Mouse (Mus musculus): ENCODE measurements around the gene Por. TPM values are rescaled to one million over a fixed set of nuclear protein-coding genes. Genes with fewer than 3 reads are reported as not detected.

The Por gene
- total and polyA plus RNA-seq, 3 experiments, result 40.3 to 64.4 TPM; not detected in 1

DNA sequence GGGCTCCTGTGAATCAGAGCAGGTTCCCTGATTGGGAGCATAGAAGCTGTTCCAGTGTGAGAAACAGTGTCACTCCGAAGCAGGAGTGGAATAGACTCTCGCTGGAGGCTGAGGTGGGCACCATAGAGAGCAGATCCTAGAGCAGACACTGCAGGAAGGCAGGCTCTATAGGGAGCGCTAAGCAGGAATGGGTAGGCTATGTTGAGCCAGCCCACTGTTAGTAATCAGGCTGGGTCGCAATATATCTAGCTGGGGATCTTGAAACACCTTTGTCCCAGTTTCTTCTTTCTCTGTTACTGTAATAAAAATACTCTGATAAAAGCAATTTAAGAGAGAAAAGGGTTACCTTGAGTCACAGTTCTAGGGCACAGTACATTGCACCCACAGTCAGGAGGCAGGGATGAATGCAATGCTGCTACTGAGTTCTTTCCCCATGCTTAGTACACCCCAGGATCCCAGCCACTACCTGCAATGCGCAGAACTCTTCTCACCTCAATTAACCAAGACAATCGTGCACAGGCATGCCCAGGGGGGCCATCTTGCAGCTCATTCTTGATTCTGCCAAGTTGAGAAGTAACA lies 11.2 kb downstream of the Por start:
- Histone ChIP-seq H3K27me3 (ENCODE audit: control insufficient read depth in 1 of 2, insufficient read depth in 2 of 2, low read length in 2 of 2) (no peaks in the 10 kb centered on the region), H3K4me1 (ENCODE audit: control insufficient read depth in 1 of 2, insufficient read depth in 2 of 2, low read length in 2 of 2) (peaks cover 0 to 13% of the 10 kb centered on the region in 2 experiments; a peak in 1 of 4 replicates), H3K36me3 (ENCODE audit: control insufficient read depth in 1 of 2, insufficient read depth in 2 of 2, low read length in 2 of 2) (peaks cover 0 to 1% of the 10 kb centered on the region in 2 experiments; a peak in 1 of 4 replicates), H3K4me3 (ENCODE audit: control insufficient read depth in 1 of 2, insufficient read depth in 1 of 2, low read depth in 2 of 2, low read length in 2 of 2) (no peak overlapping the region), H3K9ac (ENCODE audit: control insufficient read depth, low read depth, low read length, poor library complexity, severe bottlenecking) (no peak overlapping the region), H3K79me2 (ENCODE audit: control insufficient read depth, insufficient read depth, low read length, poor library complexity) (no peaks in the 10 kb centered on the region), H3K27ac (ENCODE audit: control insufficient read depth, low read depth, low read length) (no peak overlapping the region), H3K9me3 (replicated peaks; ENCODE audit: insufficient read depth, low read length) (no peaks in the 10 kb centered on the region)
- TF ChIP-seq KAT2A (conservative IDR thresholded peaks at IDR 0.05; ENCODE audit: low read depth, low read length) (no peak), RAD21 (IDR thresholded peaks at IDR 0.05; ENCODE audit: low read depth, low read length) (no peak), SMC3 (IDR thresholded peaks at IDR 0.05; ENCODE audit: low read depth, low read length) (no peak), MEF2A (IDR thresholded peaks at IDR 0.05; ENCODE audit: extremely low read depth, insufficient replicate concordance, low read depth, low read length, poor library complexity, severe bottlenecking) (no peak), USF1 (IDR thresholded peaks at IDR 0.05; ENCODE audit: low read depth, low read length) (no peak), USF2 (IDR thresholded peaks at IDR 0.05; ENCODE audit: borderline replicate concordance in 1 of 2, insufficient read depth in 1 of 2, low read depth in 1 of 2, low read length in 2 of 2) (no peak), ETS1 (IDR thresholded peaks at IDR 0.05; ENCODE audit: low read depth, low read length) (no peak), ZNF384 (IDR thresholded peaks at IDR 0.05; ENCODE audit: low read depth, low read length) (no peak), GABPA (IDR thresholded peaks at IDR 0.05; ENCODE audit: low read depth, low read length) (no peak), NELFE (IDR thresholded peaks at IDR 0.05; ENCODE audit: low read depth, low read length) (no peak), TBP (IDR thresholded peaks at IDR 0.05; ENCODE audit: low read depth, low read length) (no peak), NRF1 (IDR thresholded peaks at IDR 0.05; ENCODE audit: insufficient read depth, low read depth, low read length, poor library complexity, severe bottlenecking) (no peak), ZKSCAN1 (IDR thresholded peaks at IDR 0.05; ENCODE audit: low read depth, low read length) (no peak)
- no peak for DNase-seq (ENCODE audit: low read depth, low spot score)

- Histone ChIP-seq H3K27me3 (ENCODE audit: control insufficient read depth in 1 of 2, insufficient read depth in 2 of 2, low read length in 2 of 2) (no peaks in the 10 kb centered on the region), H3K4me3 (ENCODE audit: control insufficient read depth in 1 of 2, insufficient read depth in 1 of 2, low read depth in 2 of 2, low read length in 2 of 2) (no peak overlapping the region), H3K9me3 (replicated peaks; ENCODE audit: insufficient read depth, low read length) (no peaks in the 10 kb centered on the region), H3K9ac (ENCODE audit: control insufficient read depth, low read depth, low read length, poor library complexity, severe bottlenecking) (no peak overlapping the region), H3K4me1 (ENCODE audit: control insufficient read depth in 1 of 2, insufficient read depth in 2 of 2, low read length in 2 of 2) (peaks cover 0 to 9% of the 10 kb centered on the region in 2 experiments; a peak in 1 of 4 replicates), H3K27ac (ENCODE audit: control insufficient read depth, low read depth, low read length) (no peak overlapping the region), H3K79me2 (ENCODE audit: control insufficient read depth, insufficient read depth, low read length, poor library complexity) (no peaks in the 10 kb centered on the region), H3K36me3 (ENCODE audit: control insufficient read depth in 1 of 2, insufficient read depth in 2 of 2, low read length in 2 of 2) (peaks cover 0 to 2% of the 10 kb centered on the region in 2 experiments; a peak in 1 of 4 replicates)
- no peak for DNase-seq (ENCODE audit: low read depth, low spot score)
- TF ChIP-seq ZKSCAN1 (IDR thresholded peaks at IDR 0.05; ENCODE audit: low read depth, low read length) (no peak), MAFK (IDR thresholded peaks at IDR 0.05; ENCODE audit: borderline replicate concordance, low read depth, low read length) (no peak), CTCF (IDR thresholded peaks at IDR 0.05 in 2 of 3, conservative IDR thresholded peaks at IDR 0.05 in 1 of 3; ENCODE audit: control insufficient read depth in 1 of 3, insufficient read depth in 1 of 3, low read depth in 2 of 3, low read length in 3 of 3, poor library complexity in 1 of 3, severe bottlenecking in 1 of 3) (no peak), SMC3 (IDR thresholded peaks at IDR 0.05; ENCODE audit: low read depth, low read length) (no peak), POLR2AphosphoS2 (IDR thresholded peaks at IDR 0.05; ENCODE audit: low read length) (no peak), ZNF384 (IDR thresholded peaks at IDR 0.05; ENCODE audit: low read depth, low read length) (no peak), RAD21 (IDR thresholded peaks at IDR 0.05; ENCODE audit: low read depth, low read length) (no peak), BHLHE40 (IDR thresholded peaks at IDR 0.05; ENCODE audit: borderline replicate concordance, low read depth, low read length) (no peak), RCOR1 (IDR thresholded peaks at IDR 0.05; ENCODE audit: low read depth, low read length) (no peak), KAT2A (conservative IDR thresholded peaks at IDR 0.05; ENCODE audit: low read depth, low read length) (no peak), JUND (IDR thresholded peaks at IDR 0.05; ENCODE audit: low read depth, low read length) (no peak), POLR2AphosphoS5 (IDR thresholded peaks at IDR 0.05; ENCODE audit: borderline replicate concordance, low read depth, low read length) (no peak), MEF2A (IDR thresholded peaks at IDR 0.05; ENCODE audit: extremely low read depth, insufficient replicate concordance, low read depth, low read length, poor library complexity, severe bottlenecking) (no peak), MAZ (IDR thresholded peaks at IDR 0.05; ENCODE audit: low read depth, low read length) (no peak), TCF12 (IDR thresholded peaks at IDR 0.05; ENCODE audit: low read depth, low read length) (no peak), ELF1 (IDR thresholded peaks at IDR 0.05; ENCODE audit: low read depth, low read length) (no peak), HCFC1 (IDR thresholded peaks at IDR 0.05; ENCODE audit: low read depth, low read length) (no peak), SIN3A (IDR thresholded peaks at IDR 0.05; ENCODE audit: low read length) (no peak), GATA1 (IDR thresholded peaks at IDR 0.05; ENCODE audit: low read depth, low read length) (no peak), UBTF (IDR thresholded peaks at IDR 0.05; ENCODE audit: borderline replicate concordance, insufficient read depth, low read depth, low read length) (no peak)
Measured at GRCm38 (mm10) chr5:135682009-135682408, 12.2 kb downstream of the Por start.
